Mouse (Mus musculus): ENCODE measurements around the gene Wdr63. TPM values are rescaled to one million over a fixed set of nuclear protein-coding genes. Genes with fewer than 3 reads are reported as not detected.

Wdr63 gene
- polyA plus RNA-seq, 1 experiment from 2014 or later, result 0.62 TPM

GRCm38 (mm10) chr3:146127205-146127604, 19.3 kb upstream of the Wdr63 start:
- H3K27ac ChIP-seq (ENCODE audit: low read length), result no peak overlapping the region

GRCm38 (mm10) chr3:146123464-146123825, 15.5 kb upstream of the Wdr63 start:
- Histone ChIP-seq H3K4me2 (ENCODE audit: low read length) (no peak overlapping the region), H3K9ac (replicated peaks; ENCODE audit: low read depth, low read length) (no peak overlapping the region), H3K4me1 (replicated peaks; ENCODE audit: control insufficient read depth, insufficient read depth, low read length) (peaks cover 4% of the 10 kb centered on the region; the same call in 1 of the 2 replicates), H3K27ac (ENCODE audit: low read length) (no peak overlapping the region), H3K36me3 (ENCODE audit: control insufficient read depth, insufficient read depth) (no peaks in the 10 kb centered on the region), H3K9me3 (ENCODE audit: control insufficient read depth, low read length) (no peaks in the 10 kb centered on the region), H3K27me3 (replicated peaks; ENCODE audit: control insufficient read depth, insufficient read depth, low read length) (0 out of 2 replicates have a peak, but pooled peaks cover 5% of the 10 kb centered on the region), H3K4me3 (replicated peaks; ENCODE audit: low read length) (no peak overlapping the region)
- peak; percentile 47 for ATAC-seq
- 47% methylated on average over 9 of the region's 9 CpGs for WGBS

More at GRCm38 (mm10) chr3:146127205-146127604, 19.3 kb upstream of the Wdr63 start:
- no peak overlapping the region for H3K4me3 ChIP-seq (replicated peaks; ENCODE audit: low read length)
- H3K9me3 ChIP-seq (ENCODE audit: control insufficient read depth, low read length), result no peaks in the 10 kb centered on the region
- H3K4me2 ChIP-seq (ENCODE audit: low read length), result no peak overlapping the region
- H3K27me3 ChIP-seq (replicated peaks; ENCODE audit: control insufficient read depth, insufficient read depth, low read length), result no peaks in the 10 kb centered on the region
- H3K36me3 ChIP-seq (ENCODE audit: control insufficient read depth, insufficient read depth), result no peaks in the 10 kb centered on the region
- 74% methylated on average over 6 of the region's 6 CpGs for WGBS
- peaks cover 4% of the 10 kb centered on the region; the same call in 1 of the 2 replicates for H3K4me1 ChIP-seq (replicated peaks; ENCODE audit: control insufficient read depth, insufficient read depth, low read length)
- ATAC-seq, result no peak
- H3K9ac ChIP-seq (replicated peaks; ENCODE audit: low read depth, low read length), result no peak overlapping the region

GRCm38 (mm10) chr3:146122807-146123463, 15.0 kb upstream of the Wdr63 start:
- H3K9ac ChIP-seq (replicated peaks; ENCODE audit: low read depth, low read length), result no peak overlapping the region
- H3K36me3 ChIP-seq (ENCODE audit: control insufficient read depth, insufficient read depth), result no peaks in the 10 kb centered on the region
- peaks cover 4% of the 10 kb centered on the region; the same call in 1 of the 2 replicates for H3K4me1 ChIP-seq (replicated peaks; ENCODE audit: control insufficient read depth, insufficient read depth, low read length)
- no peak for ATAC-seq
- 0 out of 2 replicates have a peak, but pooled peaks cover 5% of the 10 kb centered on the region for H3K27me3 ChIP-seq (replicated peaks; ENCODE audit: control insufficient read depth, insufficient read depth, low read length)
- no peak overlapping the region for H3K4me2 ChIP-seq (ENCODE audit: low read length)
- WGBS, result 77% methylated on average over 8 of the region's 8 CpGs
- H3K27ac ChIP-seq (ENCODE audit: low read length), result no peak overlapping the region
- H3K4me3 ChIP-seq (replicated peaks; ENCODE audit: low read length), result no peak overlapping the region
- H3K9me3 ChIP-seq (ENCODE audit: control insufficient read depth, low read length), result no peaks in the 10 kb centered on the region

GRCm38 (mm10) chr3:146122125-146122420, 14.1 kb upstream of the Wdr63 start:
- WGBS, result 48% methylated on average over 3 of the region's 3 CpGs
- no peak for ATAC-seq
- no peak overlapping the region for H3K4me2 ChIP-seq (ENCODE audit: low read length)

GRCm38 (mm10) chr3:146121310-146122124, 13.6 kb upstream of the Wdr63 start:
- H3K27ac ChIP-seq (ENCODE audit: low read length), result no peak overlapping the region
- H3K36me3 ChIP-seq (ENCODE audit: control insufficient read depth, insufficient read depth), result no peaks in the 10 kb centered on the region
- no peak overlapping the region for H3K9ac ChIP-seq (replicated peaks; ENCODE audit: low read depth, low read length)
- H3K9me3 ChIP-seq (ENCODE audit: control insufficient read depth, low read length), result no peaks in the 10 kb centered on the region
- no peak overlapping the region for H3K4me3 ChIP-seq (replicated peaks; ENCODE audit: low read length)
- peaks cover 16% of the 10 kb centered on the region for H3K27me3 ChIP-seq (replicated peaks; ENCODE audit: control insufficient read depth, insufficient read depth, low read length)
- WGBS, result 11% methylated on average over 25 of the region's 25 CpGs
- ATAC-seq, result no peak
- peak overlapping the region; percentile 24 for H3K4me2 ChIP-seq (ENCODE audit: low read length)
- H3K4me1 ChIP-seq (replicated peaks; ENCODE audit: control insufficient read depth, insufficient read depth, low read length), result peaks cover 4% of the 10 kb centered on the region

More at GRCm38 (mm10) chr3:146122125-146122420, 14.1 kb upstream of the Wdr63 start:
- Histone ChIP-seq H3K4me1 (replicated peaks; ENCODE audit: control insufficient read depth, insufficient read depth, low read length) (peaks cover 4% of the 10 kb centered on the region), H3K9me3 (ENCODE audit: control insufficient read depth, low read length) (no peaks in the 10 kb centered on the region), H3K36me3 (ENCODE audit: control insufficient read depth, insufficient read depth) (no peaks in the 10 kb centered on the region), H3K27ac (ENCODE audit: low read length) (no peak overlapping the region), H3K9ac (replicated peaks; ENCODE audit: low read depth, low read length) (no peak overlapping the region), H3K27me3 (replicated peaks; ENCODE audit: control insufficient read depth, insufficient read depth, low read length) (peaks cover 11% of the 10 kb centered on the region; the same call in 1 of the 2 replicates), H3K4me3 (replicated peaks; ENCODE audit: low read length) (no peak overlapping the region)

GRCm38 (mm10) chr3:146117997-146118457, 10.1 kb upstream of the Wdr63 start:
- WGBS, result 70% methylated on average over 9 of the region's 9 CpGs
- H3K9ac ChIP-seq (replicated peaks; ENCODE audit: low read depth, low read length), result no peak overlapping the region
- no peak overlapping the region for H3K27ac ChIP-seq (ENCODE audit: low read length)
- no peak overlapping the region for H3K4me3 ChIP-seq (replicated peaks; ENCODE audit: low read length)
- no peaks in the 10 kb centered on the region; the same call in 1 of the 2 replicates for H3K4me1 ChIP-seq (replicated peaks; ENCODE audit: control insufficient read depth, insufficient read depth, low read length)
- peaks cover 18% of the 10 kb centered on the region for H3K27me3 ChIP-seq (replicated peaks; ENCODE audit: control insufficient read depth, insufficient read depth, low read length)
- H3K36me3 ChIP-seq (ENCODE audit: control insufficient read depth, insufficient read depth), result no peaks in the 10 kb centered on the region
- no peak for ATAC-seq
- H3K4me2 ChIP-seq (ENCODE audit: low read length), result no peak overlapping the region
- no peaks in the 10 kb centered on the region for H3K9me3 ChIP-seq (ENCODE audit: control insufficient read depth, low read length)

- 10% methylated on average over 35 of the region's 35 CpGs for WGBS
- H3K9me3 ChIP-seq (ENCODE audit: control insufficient read depth, low read length), result no peaks in the 10 kb centered on the region
- H3K4me3 ChIP-seq (replicated peaks; ENCODE audit: low read length), result no peak within 1 kb of the TSS
- H3K4me1 ChIP-seq (replicated peaks; ENCODE audit: control insufficient read depth, insufficient read depth, low read length), result no peaks in the 10 kb centered on the region; the same call in 1 of the 2 replicates
- H3K4me2 ChIP-seq (ENCODE audit: low read length), result no peak within 1 kb of the TSS
- H3K27ac ChIP-seq (ENCODE audit: low read length), result no peak within 1 kb of the TSS
- peaks cover 18% of the 10 kb centered on the region for H3K27me3 ChIP-seq (replicated peaks; ENCODE audit: control insufficient read depth, insufficient read depth, low read length)
- H3K9ac ChIP-seq (replicated peaks; ENCODE audit: low read depth, low read length), result no peak within 1 kb of the TSS
- ATAC-seq, result no peak
- no peaks in the 10 kb centered on the region for H3K36me3 ChIP-seq (ENCODE audit: control insufficient read depth, insufficient read depth)
Observed at GRCm38 (mm10) chr3:146117258-146117996, 9.5 kb upstream of the Wdr63 start, which contains the start of gene Mcoln3. TSS of gene Mcoln3 (plus strand) at chr3:146117450.

GRCm38 (mm10) chr3:146110916-146111315, 3.0 kb upstream of the Wdr63 start:
- 80% methylated on average over 6 of the region's 6 CpGs for WGBS
- Histone ChIP-seq H3K9me3 (ENCODE audit: control insufficient read depth, low read length) (no peaks in the 10 kb centered on the region), H3K4me1 (replicated peaks; ENCODE audit: control insufficient read depth, insufficient read depth, low read length) (peaks cover 11% of the 10 kb centered on the region; the same call in 1 of the 2 replicates), H3K27me3 (replicated peaks; ENCODE audit: control insufficient read depth, insufficient read depth, low read length) (0 out of 2 replicates have a peak, but pooled peaks cover 3% of the 10 kb centered on the region), H3K9ac (replicated peaks; ENCODE audit: low read depth, low read length) (no peak overlapping the region), H3K4me3 (replicated peaks; ENCODE audit: low read length) (no peak overlapping the region), H3K27ac (ENCODE audit: low read length) (no peak overlapping the region), H3K36me3 (ENCODE audit: control insufficient read depth, insufficient read depth) (no peaks in the 10 kb centered on the region), H3K4me2 (ENCODE audit: low read length) (no peak overlapping the region)
- ATAC-seq, result no peak

GRCm38 (mm10) chr3:146110358-146110757, 2.4 kb upstream of the Wdr63 start:
- 81% methylated on average over 2 of the region's 2 CpGs for WGBS
- no peak for ATAC-seq

More at GRCm38 (mm10) chr3:146110358-146110757, 2.4 kb upstream of the Wdr63 start:
- 0 out of 2 replicates have a peak, but pooled peaks cover 3% of the 10 kb centered on the region for H3K27me3 ChIP-seq (replicated peaks; ENCODE audit: control insufficient read depth, insufficient read depth, low read length)
- no peak overlapping the region for H3K4me2 ChIP-seq (ENCODE audit: low read length)
- no peak overlapping the region for H3K9ac ChIP-seq (replicated peaks; ENCODE audit: low read depth, low read length)
- H3K36me3 ChIP-seq (ENCODE audit: control insufficient read depth, insufficient read depth), result no peaks in the 10 kb centered on the region
- no peak overlapping the region for H3K27ac ChIP-seq (ENCODE audit: low read length)
- no peak overlapping the region for H3K4me3 ChIP-seq (replicated peaks; ENCODE audit: low read length)
- peaks cover 11% of the 10 kb centered on the region; the same call in 1 of the 2 replicates for H3K4me1 ChIP-seq (replicated peaks; ENCODE audit: control insufficient read depth, insufficient read depth, low read length)
- no peaks in the 10 kb centered on the region for H3K9me3 ChIP-seq (ENCODE audit: control insufficient read depth, low read length)

Data from forebrain, embryonic 16.5 days (tissue).